Mouse (Mus musculus) embryonic facial prominence, embryonic 10.5 days (tissue): ENCODE data around the gene BC004004. TPM values are rescaled to one million over a fixed set of nuclear protein-coding genes. Genes with fewer than 3 reads are reported as not detected.

Experiments used
- DNase-seq: peaks from one replicate; pipeline ENCODE4 v3.0.0-alpha.2; 2017; ENCODE audit warnings: low spot score
- H3K27ac ChIP-seq: fragments of 300-500 bp; sonication (generic); replicated peaks from 2 replicates; pipeline ENCODE4 v1.5.1; 2016; ENCODE audit warnings: mild to moderate bottlenecking
- H3K27me3 ChIP-seq: fragments of 300-500 bp; sonication (generic); replicated peaks from 2 replicates; pipeline ENCODE4 v1.6.1; 2016; ENCODE audit warnings: low read depth, mild to moderate bottlenecking; ENCODE audit not compliant: poor library complexity, severe bottlenecking
- H3K36me3 ChIP-seq: fragments of 300-500 bp; sonication (generic); replicated peaks from 2 replicates; pipeline ENCODE4 v1.6.1; 2016; ENCODE audit warnings: mild to moderate bottlenecking, moderate library complexity
- H3K4me1 ChIP-seq: fragments of 300-500 bp; sonication (generic); 2 replicates; pipeline ENCODE4 v1.6.1; 2016
- H3K4me3 ChIP-seq: fragments of 300-500 bp; sonication (generic); 2 replicates; pipeline ENCODE4 v1.5.1; 2016; ENCODE audit warnings: mild to moderate bottlenecking, moderate library complexity
- H3K9me3 ChIP-seq: fragments of 300-500 bp; sonication (generic); 2 replicates; pipeline ENCODE4 v1.6.1; 2016; ENCODE audit warnings: mild to moderate bottlenecking
- WGBS: fragments of 180-500 bp; shearing (Covaris S2); methylation state at CpG from one replicate; pipeline ENCODE4 v1.1.7; 2016; 5-methylcytosine and 5-hydroxymethylcytosine counted together
- polyA plus RNA-seq: library from polyadenylated mRNA; unstranded; fragments of >200 nt; fragmentation: Nextera tagmentation; extraction: Ambion mirVana; gene quantifications from 2 replicates; pipeline ENCODE4 v1.2.1, GENCODE M21; 2016

The BC004004 gene
- polyA plus RNA-seq, 1 experiment from 2014 or later: 47.8 TPM

GRCm38 (mm10) chr17:29282216-29282952 lies 13.8 kb downstream of the BC004004 start:
- H3K4me3 ChIP-seq: no peak overlapping the region
- WGBS: 76% methylated on average over 21 of the region's 21 CpGs
- no peak for DNase-seq
- H3K36me3 ChIP-seq: peaks cover 51% of the 10 kb centered on the region
- peaks cover 11% of the 10 kb centered on the region for H3K4me1 ChIP-seq
- H3K27ac ChIP-seq: no peak overlapping the region
- peaks cover 2% of the 10 kb centered on the region; the same call in 1 of the 2 replicates for H3K9me3 ChIP-seq
- no peaks in the 10 kb centered on the region for H3K27me3 ChIP-seq

GRCm38 (mm10) chr17:29291793-29292192 lies 23.2 kb downstream of the BC004004 start:
- WGBS: 89% methylated on average over 7 of the region's 7 CpGs
- Histone ChIP-seq H3K9me3 (no peaks in the 10 kb centered on the region), H3K4me3 (no peak overlapping the region), H3K4me1 (peaks cover 15% of the 10 kb centered on the region), H3K27ac (no peak overlapping the region), H3K27me3 (no peaks in the 10 kb centered on the region), H3K36me3 (peaks cover 50% of the 10 kb centered on the region)
- DNase-seq: no peak

GRCm38 (mm10) chr17:29292996-29293395 lies 24.4 kb downstream of the BC004004 start:
- 89% methylated on average over 3 of the region's 3 CpGs for WGBS
- H3K27ac ChIP-seq: no peak overlapping the region
- peaks cover 26% of the 10 kb centered on the region for H3K4me1 ChIP-seq
- H3K9me3 ChIP-seq: no peaks in the 10 kb centered on the region
- no peak for DNase-seq
- peaks cover 56% of the 10 kb centered on the region for H3K36me3 ChIP-seq
- H3K27me3 ChIP-seq: no peaks in the 10 kb centered on the region
- H3K4me3 ChIP-seq: no peak overlapping the region

GRCm38 (mm10) chr17:29293807-29294605 lies 25.4 kb downstream of the BC004004 start:
- H3K36me3 ChIP-seq: peaks cover 66% of the 10 kb centered on the region

GRCm38 (mm10) chr17:29295835-29296234 lies 27.2 kb downstream of the BC004004 start:
- Histone ChIP-seq H3K4me3 (no peak overlapping the region), H3K27ac (no peak overlapping the region), H3K27me3 (no peaks in the 10 kb centered on the region), H3K36me3 (peaks cover 80% of the 10 kb centered on the region), H3K9me3 (no peaks in the 10 kb centered on the region), H3K4me1 (peaks cover 26% of the 10 kb centered on the region)
- WGBS: 71% methylated on average over 5 of the region's 5 CpGs
- DNase-seq: no peak

More at GRCm38 (mm10) chr17:29293807-29294605, 25.4 kb downstream of the BC004004 start:
- no peak for DNase-seq
- 80% methylated on average over 9 of the region's 9 CpGs for WGBS
- Histone ChIP-seq H3K4me3 (no peak overlapping the region), H3K27ac (no peak overlapping the region; the same call in 1 of the 2 replicates), H3K27me3 (no peaks in the 10 kb centered on the region), H3K4me1 (peaks cover 26% of the 10 kb centered on the region), H3K9me3 (no peaks in the 10 kb centered on the region)

- Histone ChIP-seq H3K27me3 (no peaks in the 10 kb centered on the region), H3K27ac (peak overlapping the region; percentile 48; the same call in 1 of the 2 replicates), H3K9me3 (no peaks in the 10 kb centered on the region), H3K4me3 (no peak overlapping the region), H3K36me3 (peaks cover 85% of the 10 kb centered on the region), H3K4me1 (peaks cover 30% of the 10 kb centered on the region)
- WGBS: 61% methylated on average over 10 of the region's 10 CpGs
- no peak for DNase-seq
These were observed 28.7 kb downstream of the BC004004 start for GRCm38 (mm10) chr17:29297321-29297720.

- 84% methylated on average over 6 of the region's 6 CpGs for WGBS
- H3K36me3 ChIP-seq: peaks cover 84% of the 10 kb centered on the region
- H3K9me3 ChIP-seq: no peaks in the 10 kb centered on the region
- DNase-seq: no peak
- peaks cover 35% of the 10 kb centered on the region for H3K4me1 ChIP-seq
- no peaks in the 10 kb centered on the region for H3K27me3 ChIP-seq
- no peak overlapping the region for H3K4me3 ChIP-seq
- peak overlapping the region; percentile 48; the same call in 1 of the 2 replicates for H3K27ac ChIP-seq
These were observed 29.2 kb downstream of the BC004004 start for GRCm38 (mm10) chr17:29297813-29298212.

GRCm38 (mm10) chr17:29299282-29299681 lies 30.7 kb downstream of the BC004004 start:
- no peak for DNase-seq
- no peak overlapping the region for H3K4me3 ChIP-seq

GRCm38 (mm10) chr17:29300926-29301325 lies 32.3 kb downstream of the BC004004 start:
- no peaks in the 10 kb centered on the region for H3K27me3 ChIP-seq
- WGBS: 95% methylated on average over 7 of the region's 7 CpGs
- H3K36me3 ChIP-seq: peaks cover 53% of the 10 kb centered on the region
- DNase-seq: no peak
- peaks cover 60% of the 10 kb centered on the region for H3K4me1 ChIP-seq
- no peak overlapping the region for H3K27ac ChIP-seq
- no peaks in the 10 kb centered on the region for H3K9me3 ChIP-seq
- no peak overlapping the region for H3K4me3 ChIP-seq

More at GRCm38 (mm10) chr17:29299282-29299681, 30.7 kb downstream of the BC004004 start:
- H3K4me1 ChIP-seq: peaks cover 50% of the 10 kb centered on the region
- WGBS: 94% methylated on average over 4 of the region's 4 CpGs
- H3K9me3 ChIP-seq: no peaks in the 10 kb centered on the region
- no peaks in the 10 kb centered on the region for H3K27me3 ChIP-seq
- no peak overlapping the region for H3K27ac ChIP-seq
- H3K36me3 ChIP-seq: peaks cover 70% of the 10 kb centered on the region

DNA sequence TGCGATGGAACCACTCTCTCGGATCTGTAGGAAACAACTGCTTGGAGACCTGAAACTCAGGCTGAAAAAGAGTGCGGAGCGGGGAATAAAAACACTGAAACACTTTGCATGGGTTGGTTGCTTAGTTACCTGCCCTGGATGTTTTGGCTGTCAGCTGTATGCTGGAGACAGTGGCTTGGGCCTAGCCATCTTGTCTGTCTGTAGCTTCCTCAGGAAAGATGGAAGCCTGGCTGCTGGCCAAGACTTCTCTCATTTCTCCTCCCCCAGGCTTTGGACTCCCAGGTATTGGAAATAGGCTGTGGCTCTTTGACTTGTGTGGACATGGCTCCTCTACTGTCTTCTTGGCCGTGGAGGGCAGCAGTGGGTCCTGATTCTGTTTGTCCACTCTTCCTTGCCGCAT lies 32.8 kb downstream of the BC004004 start:
- H3K27ac ChIP-seq: no peak overlapping the region
- no peak for DNase-seq
- no peak overlapping the region for H3K4me3 ChIP-seq
- no peaks in the 10 kb centered on the region for H3K27me3 ChIP-seq
- 93% methylated on average over 6 of the region's 6 CpGs for WGBS
- H3K36me3 ChIP-seq: peaks cover 52% of the 10 kb centered on the region
- peaks cover 60% of the 10 kb centered on the region for H3K4me1 ChIP-seq
- H3K9me3 ChIP-seq: no peaks in the 10 kb centered on the region

DNA sequence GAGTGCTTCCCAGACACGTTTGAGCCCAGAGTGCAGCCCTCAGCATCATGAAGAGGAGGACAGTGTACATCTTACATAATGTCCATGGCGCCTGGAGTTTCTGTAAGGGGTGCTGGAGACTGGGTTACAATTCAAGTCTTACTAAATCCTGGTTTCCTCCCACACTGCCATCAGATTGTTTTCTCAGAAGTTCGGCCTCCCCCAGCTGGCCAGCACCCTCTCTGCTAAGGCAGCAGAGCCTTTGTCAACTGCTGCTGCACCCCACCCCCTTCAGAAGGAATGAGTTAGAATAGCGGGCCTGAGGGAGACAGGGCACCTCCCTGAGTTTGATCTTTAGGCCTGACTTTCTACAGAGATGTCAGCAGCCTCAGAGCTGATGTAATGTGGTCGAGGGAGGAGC lies 33.6 kb downstream of the BC004004 start:
- 81% methylated on average over 5 of the region's 5 CpGs for WGBS

DNA sequence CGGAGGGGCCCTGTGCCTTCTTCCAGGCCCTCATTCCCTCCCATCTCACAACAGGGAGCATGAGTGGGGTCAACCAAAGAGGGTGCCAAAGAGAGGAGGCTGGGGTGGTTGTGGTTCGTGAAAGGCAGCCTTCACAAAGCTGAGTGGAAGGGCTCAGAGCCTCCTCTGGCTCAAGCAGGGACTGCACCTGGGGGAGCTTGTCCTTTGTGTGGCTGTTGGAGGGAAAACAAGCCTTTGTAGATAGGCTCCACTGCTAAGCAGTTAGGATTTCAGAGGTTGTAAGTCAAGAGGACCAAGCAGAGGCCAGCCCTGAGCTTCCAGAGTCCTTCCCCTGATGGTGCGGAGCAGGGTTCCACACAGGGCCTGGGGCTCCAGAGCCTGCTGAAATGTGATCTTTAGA lies 34.5 kb downstream of the BC004004 start:
- Histone ChIP-seq H3K27ac (peak overlapping the region; percentile 83), H3K36me3 (peaks cover 40% of the 10 kb centered on the region), H3K4me3 (no peak overlapping the region), H3K9me3 (no peaks in the 10 kb centered on the region), H3K4me1 (peaks cover 48% of the 10 kb centered on the region), H3K27me3 (peaks cover 4% of the 10 kb centered on the region; the same call in 1 of the 2 replicates)
- peak; percentile 64 for DNase-seq
- WGBS: 40% methylated on average over 3 of the region's 3 CpGs

More for the DNA sequence above, 33.6 kb downstream of the BC004004 start:
- H3K27ac ChIP-seq: peak overlapping the region; percentile 83; the same call in 1 of the 2 replicates
- peaks cover 53% of the 10 kb centered on the region for H3K4me1 ChIP-seq
- H3K36me3 ChIP-seq: peaks cover 46% of the 10 kb centered on the region
- no peak overlapping the region for H3K4me3 ChIP-seq
- DNase-seq: no peak
- H3K9me3 ChIP-seq: no peaks in the 10 kb centered on the region
- H3K27me3 ChIP-seq: no peaks in the 10 kb centered on the region
